Mouse (Mus musculus) cerebellum, adult 2 months (tissue): ENCODE measurements around the gene Akap2.

ENCODE experiments used
- CTCF ChIP-seq: fragments of 200-500 bp; IDR thresholded peaks from 2 replicates; pipeline ENCODE4 v1.5.1; 2011; ENCODE audit warnings: low read depth, mild to moderate bottlenecking, control low read depth, low read length, moderate library complexity, borderline replicate concordance; ENCODE audit not compliant: insufficient read depth
- POLR2A ChIP-seq: fragments of 200-500 bp; IDR thresholded peaks from 2 replicates; pipeline ENCODE4 v1.6.1; 2011; ENCODE audit warnings: low read length, control low read depth, borderline replicate concordance; ENCODE audit not compliant: insufficient read depth

GRCm38 (mm10) chr4:57725569-57725968 is 8.1 kb downstream of the Akap2 start:
- TF ChIP-seq CTCF (no peak), POLR2A (no peak)
